Mouse (Mus musculus): Measurements from ENCODE around the gene Btbd1.

Gene Btbd1

GRCm38 (mm10) chr7:81829379-81829894 lies at the start of gene Btbd1:
Btbd1 (minus strand) TSS chr7:81829431.
- in situ Hi-C loops (cut with MboI, MseI): no loop called here

GRCm38 (mm10) chr7:81875372-81875771 lies 46.1 kb upstream of the Btbd1 start:
- in situ Hi-C loops (cut with MboI, MseI): no loop called here

GRCm38 (mm10) chr7:81874636-81875035 lies 45.4 kb upstream of the Btbd1 start:
- in situ Hi-C loops (cut with MboI, MseI): no loop called here

GRCm38 (mm10) chr7:81873807-81874206 lies 44.6 kb upstream of the Btbd1 start:
- in situ Hi-C loops (cut with MboI, MseI): no loop called here

- in situ Hi-C loops (cut with MboI, MseI): no loop called here
Measured at GRCm38 (mm10) chr7:81872493-81873013, 43.3 kb upstream of the Btbd1 start.

GRCm38 (mm10) chr7:81868158-81868557 lies 38.9 kb upstream of the Btbd1 start:
- in situ Hi-C loops (cut with MboI, MseI): no loop called here

GRCm38 (mm10) chr7:81867231-81867930 lies 38.1 kb upstream of the Btbd1 start:
- in situ Hi-C loops (cut with MboI, MseI): no loop called here

- in situ Hi-C loops (cut with MboI, MseI): no loop called here
Measured at GRCm38 (mm10) chr7:81865937-81866336, 36.7 kb upstream of the Btbd1 start.

- in situ Hi-C loops (cut with MboI, MseI): no loop called here
Measured at GRCm38 (mm10) chr7:81864552-81864951, 35.3 kb upstream of the Btbd1 start.

- in situ Hi-C loops (cut with MboI, MseI): no loop called here
Measured at GRCm38 (mm10) chr7:81862587-81863583, 33.7 kb upstream of the Btbd1 start.

- in situ Hi-C loops (cut with MboI, MseI): no loop called here
Measured at GRCm38 (mm10) chr7:81861921-81862320, 32.7 kb upstream of the Btbd1 start.

- in situ Hi-C loops (cut with MboI, MseI): no loop called here
Measured at GRCm38 (mm10) chr7:81861461-81861860, 32.2 kb upstream of the Btbd1 start.

GRCm38 (mm10) chr7:81860996-81861395 lies 31.8 kb upstream of the Btbd1 start:
- in situ Hi-C loops (cut with MboI, MseI): no loop called here

- in situ Hi-C loops (cut with MboI, MseI): no loop called here
Measured at GRCm38 (mm10) chr7:81860071-81860470, 30.8 kb upstream of the Btbd1 start.

- in situ Hi-C loops (cut with MboI, MseI): no loop called here
Measured at GRCm38 (mm10) chr7:81858968-81859721, 29.9 kb upstream of the Btbd1 start, which contains the start of gene Tm6sf1. Tm6sf1 (plus strand) TSS chr7:81859001.

GRCm38 (mm10) chr7:81858236-81858635 lies 29.0 kb upstream of the Btbd1 start:
- in situ Hi-C loops (cut with MboI, MseI): no loop called here

- in situ Hi-C loops (cut with MboI, MseI): no loop called here
Measured at GRCm38 (mm10) chr7:81856221-81856620, 27.0 kb upstream of the Btbd1 start.

- in situ Hi-C loops (cut with MboI, MseI): no loop called here
Measured at GRCm38 (mm10) chr7:81855694-81856093, 26.5 kb upstream of the Btbd1 start, which contains the start of gene Gm10160. Gm10160 (minus strand) TSS chr7:81855794.

GRCm38 (mm10) chr7:81854568-81855307 lies 25.5 kb upstream of the Btbd1 start:
- in situ Hi-C loops (cut with MboI, MseI): no loop called here

- in situ Hi-C loops (cut with MboI, MseI): no loop called here
Measured at GRCm38 (mm10) chr7:81851706-81852105, 22.5 kb upstream of the Btbd1 start.
